Mouse (Mus musculus): ENCODE measurements around the gene Olfr1480. TPM values are rescaled to one million over a fixed set of nuclear protein-coding genes. Genes with fewer than 3 reads are reported as not detected.

Olfr1480 gene
- polyA plus RNA-seq (2015; fragmentation: Nextera tagmentation; extraction: Ambion mirVana), result not detected in 2 replicates

- no peak for ATAC-seq (replicated peaks; ENCODE audit: extremely low read depth, insufficient read depth, low FRiP score)
- H3K27ac ChIP-seq (ENCODE audit: low read length), result no peak within 1 kb of the TSS
- H3K27me3 ChIP-seq (ENCODE audit: control insufficient read depth, insufficient read depth, low read length), result no peaks in the 10 kb centered on the region
- 57% methylated on average over 2 of the region's 2 CpGs for WGBS
- no peak within 1 kb of the TSS for H3K9ac ChIP-seq (ENCODE audit: low read length)
- H3K4me3 ChIP-seq (ENCODE audit: low read length), result no peak within 1 kb of the TSS
- 0 out of 2 replicates have a peak, but pooled peaks cover 5% of the 10 kb centered on the region for H3K9me3 ChIP-seq (replicated peaks; ENCODE audit: control insufficient read depth, low read length)
- H3K36me3 ChIP-seq (ENCODE audit: control insufficient read depth, insufficient read depth), result no peaks in the 10 kb centered on the region
- H3K4me1 ChIP-seq (ENCODE audit: control insufficient read depth, insufficient read depth, low read length), result no peaks in the 10 kb centered on the region
- no peak within 1 kb of the TSS for H3K4me2 ChIP-seq (ENCODE audit: low read depth, low read length)
Measured at GRCm38 (mm10) chr19:13527613-13528012, at the start of gene Olfr1480. Gene Olfr1480 (plus strand): TSS chr19:13527913.

- Histone ChIP-seq H3K9ac (ENCODE audit: low read length) (no peak within 1 kb of the TSS), H3K36me3 (ENCODE audit: control insufficient read depth, insufficient read depth) (no peaks in the 10 kb centered on the region), H3K4me2 (ENCODE audit: low read depth, low read length) (no peak within 1 kb of the TSS), H3K27me3 (ENCODE audit: control insufficient read depth, insufficient read depth, low read length) (no peaks in the 10 kb centered on the region), H3K4me3 (ENCODE audit: low read length) (no peak within 1 kb of the TSS), H3K9me3 (replicated peaks; ENCODE audit: control insufficient read depth, low read length) (no peaks in the 10 kb centered on the region), H3K4me1 (ENCODE audit: control insufficient read depth, insufficient read depth, low read length) (no peaks in the 10 kb centered on the region), H3K27ac (ENCODE audit: low read length) (no peak within 1 kb of the TSS)
- ATAC-seq (replicated peaks; ENCODE audit: extremely low read depth, insufficient read depth, low FRiP score), result no peak
Measured at GRCm38 (mm10) chr19:13480096-13480495, 47.6 kb upstream of the Olfr1480 start, which contains the start of gene Olfr1475. Gene Olfr1475 (minus strand): TSS chr19:13480196.

GRCm38 (mm10) chr19:13500246-13500645 is 27.5 kb upstream of the Olfr1480 start, which contains the start of gene Olfr1477:
Gene Olfr1477 (plus strand): TSS chr19:13500546.
- Histone ChIP-seq H3K36me3 (ENCODE audit: control insufficient read depth, insufficient read depth) (no peaks in the 10 kb centered on the region), H3K27ac (ENCODE audit: low read length) (no peak within 1 kb of the TSS)
- 56% methylated on average over 3 of the region's 3 CpGs for WGBS

More at GRCm38 (mm10) chr19:13500246-13500645, 27.5 kb upstream of the Olfr1480 start, which contains the start of gene Olfr1477:
- Histone ChIP-seq H3K9me3 (replicated peaks; ENCODE audit: control insufficient read depth, low read length) (no peaks in the 10 kb centered on the region; the same call in 1 of the 2 replicates), H3K4me2 (ENCODE audit: low read depth, low read length) (no peak within 1 kb of the TSS), H3K27me3 (ENCODE audit: control insufficient read depth, insufficient read depth, low read length) (no peaks in the 10 kb centered on the region), H3K9ac (ENCODE audit: low read length) (no peak within 1 kb of the TSS), H3K4me3 (ENCODE audit: low read length) (no peak within 1 kb of the TSS), H3K4me1 (ENCODE audit: control insufficient read depth, insufficient read depth, low read length) (no peaks in the 10 kb centered on the region)
- ATAC-seq (replicated peaks; ENCODE audit: extremely low read depth, insufficient read depth, low FRiP score), result no peak

Other genes starting within 250 kb of the Olfr1480 start
- gene Olfr1465, start 212.4 kb upstream of the Olfr1480 start, polyA plus RNA-seq (2015; fragmentation: Nextera tagmentation; extraction: Ambion mirVana), result not detected in 2 replicates
- not detected in 2 replicates for gene Olfr1466, start 189.1 kb upstream of the Olfr1480 start, polyA plus RNA-seq (2015; fragmentation: Nextera tagmentation; extraction: Ambion mirVana)
- not detected in 2 replicates for gene Olfr1467, start 165.7 kb upstream of the Olfr1480 start, polyA plus RNA-seq (2015; fragmentation: Nextera tagmentation; extraction: Ambion mirVana)
- gene Olfr1469, start 120.1 kb upstream of the Olfr1480 start, polyA plus RNA-seq (2015; fragmentation: Nextera tagmentation; extraction: Ambion mirVana), result not detected in 2 replicates
- not detected in 2 replicates for gene Olfr1471, start 84.5 kb upstream of the Olfr1480 start, polyA plus RNA-seq (2015; fragmentation: Nextera tagmentation; extraction: Ambion mirVana)
- gene Olfr1472, start 71.8 kb upstream of the Olfr1480 start, polyA plus RNA-seq (2015; fragmentation: Nextera tagmentation; extraction: Ambion mirVana), result not detected in 2 replicates
- not detected in 2 replicates for gene Olfr1474, start 58.3 kb upstream of the Olfr1480 start, polyA plus RNA-seq (2015; fragmentation: Nextera tagmentation; extraction: Ambion mirVana)
- not detected in 2 replicates for gene Olfr1475, start 47.7 kb upstream of the Olfr1480 start, polyA plus RNA-seq (2015; fragmentation: Nextera tagmentation; extraction: Ambion mirVana)
- not detected in 2 replicates for gene Olfr1477, start 27.4 kb upstream of the Olfr1480 start, polyA plus RNA-seq (2015; fragmentation: Nextera tagmentation; extraction: Ambion mirVana)
- gene Olfr1484, start 55.6 kb downstream of the Olfr1480 start, polyA plus RNA-seq (2015; fragmentation: Nextera tagmentation; extraction: Ambion mirVana), result not detected in 2 replicates
- not detected in 2 replicates for gene Olfr1487, start 89.5 kb downstream of the Olfr1480 start, polyA plus RNA-seq (2015; fragmentation: Nextera tagmentation; extraction: Ambion mirVana)
- gene Olfr1489, start 103.7 kb downstream of the Olfr1480 start, polyA plus RNA-seq (2015; fragmentation: Nextera tagmentation; extraction: Ambion mirVana), result not detected in 2 replicates
- gene Olfr1490, start 123.2 kb downstream of the Olfr1480 start, polyA plus RNA-seq (2015; fragmentation: Nextera tagmentation; extraction: Ambion mirVana), result not detected in 2 replicates
- not detected in 2 replicates for gene Olfr1491, start 169.4 kb downstream of the Olfr1480 start, polyA plus RNA-seq (2015; fragmentation: Nextera tagmentation; extraction: Ambion mirVana)
- not detected in 2 replicates for gene Olfr1493-ps1, start 195.4 kb downstream of the Olfr1480 start, polyA plus RNA-seq (2015; fragmentation: Nextera tagmentation; extraction: Ambion mirVana)
- not detected in 2 replicates for gene Olfr1494, start 211.8 kb downstream of the Olfr1480 start, polyA plus RNA-seq (2015; fragmentation: Nextera tagmentation; extraction: Ambion mirVana)
- gene Olfr1495, start 236.7 kb downstream of the Olfr1480 start, polyA plus RNA-seq (2015; fragmentation: Nextera tagmentation; extraction: Ambion mirVana), result not detected in 2 replicates
- not detected in 2 replicates for gene Olfr1496, start 250.0 kb downstream of the Olfr1480 start, polyA plus RNA-seq (2015; fragmentation: Nextera tagmentation; extraction: Ambion mirVana)

Measured in heart, embryonic 16.5 days (tissue).